Mouse (Mus musculus) CH12.LX (cell line): ENCODE results near the gene Adrb1. TPM values are rescaled to one million over a fixed set of nuclear protein-coding genes. Genes with fewer than 3 reads are reported as not detected.

Source experiments
- DNase-seq: peaks from one replicate; pipeline ENCODE4 v3.0.0-alpha.2; 2013; ENCODE audit errors: extremely low read depth
- H3K27ac ChIP-seq: 2 replicates; pipeline ENCODE4 v1.5.1; 2012; ENCODE audit warnings: low read depth, mild to moderate bottlenecking, control low read depth, moderate library complexity; ENCODE audit not compliant: insufficient read depth
- H3K27me3 ChIP-seq: replicated peaks from 2 replicates; pipeline ENCODE3; 2012; ENCODE audit warnings: inconsistent platforms
- H3K36me3 ChIP-seq, 2 experiments: replicated peaks in 1 of 2; 2 replicates each; pipeline versions ENCODE3 to v1.6.1; 2012; ENCODE audit warnings: inconsistent platforms in 1 of 2, low read length in 1 of 2, mild to moderate bottlenecking in 1 of 2, mixed read lengths in 1 of 2, moderate library complexity in 1 of 2; ENCODE audit not compliant: control insufficient read depth in 1 of 2, insufficient read depth in 1 of 2
- H3K4me1 ChIP-seq, 2 experiments: 2 replicates each; pipeline ENCODE4 v1.6.1; 2012; ENCODE audit warnings: inconsistent platforms in 1 of 2, moderate library complexity in 1 of 2; ENCODE audit not compliant: insufficient read depth in 2 of 2, control insufficient read depth in 1 of 2
- H3K4me2 ChIP-seq: 2 replicates; pipeline ENCODE4 v1.6.1; 2012; ENCODE audit warnings: low read depth, mild to moderate bottlenecking, control low read depth; ENCODE audit not compliant: poor library complexity, insufficient read depth, severe bottlenecking
- H3K4me3 ChIP-seq, 3 experiments: fragments of 150-350 bp in 1 of 3; sonication (generic) in 1 of 3; replicated peaks in 1 of 3; 2 replicates each; pipeline versions ENCODE3 to v1.5.1; 2011 to 2012; ENCODE audit warnings: low read depth in 2 of 3, low read length in 2 of 3, mild to moderate bottlenecking in 2 of 3, moderate library complexity in 2 of 3, control low read depth in 1 of 3, improper control_type of control experiment in 1 of 3, inconsistent platforms in 1 of 3, mixed read lengths in 1 of 3; ENCODE audit not compliant: poor library complexity in 1 of 3
- H3K79me2 ChIP-seq: replicated peaks from 2 replicates; pipeline ENCODE4 v1.6.1; 2012; ENCODE audit warnings: mild to moderate bottlenecking, moderate library complexity; ENCODE audit not compliant: control insufficient read depth, poor library complexity, insufficient read depth, severe bottlenecking; ENCODE audit errors: extremely low read depth
- H3K9ac ChIP-seq: 2 replicates; pipeline ENCODE4 v1.6.1; 2012; ENCODE audit warnings: low read depth, mild to moderate bottlenecking, control low read depth, moderate library complexity; ENCODE audit not compliant: insufficient read depth
- H3K9me3 ChIP-seq: replicated peaks from 2 replicates; pipeline ENCODE3; 2012; ENCODE audit warnings: low read length, inconsistent platforms, mixed read lengths
- BHLHE40 ChIP-seq: IDR thresholded peaks from 2 replicates; pipeline ENCODE4 v1.6.1; 2011; ENCODE audit warnings: mild to moderate bottlenecking, low read depth, low read length, improper control_type of control experiment
- CHD1 ChIP-seq: IDR thresholded peaks from 2 replicates; pipeline ENCODE4 v1.6.1; 2012; ENCODE audit warnings: low read depth, low read length, improper control_type of control experiment, inconsistent platforms
- E2F4 ChIP-seq: IDR thresholded peaks from 2 replicates; pipeline ENCODE4 v1.6.1; 2011; ENCODE audit warnings: low read depth, low read length, improper control_type of control experiment; ENCODE audit not compliant: insufficient replicate concordance
- ELF1 ChIP-seq: IDR thresholded peaks from 2 replicates; pipeline ENCODE4 v1.6.1; 2014; ENCODE audit warnings: low read depth, mild to moderate bottlenecking, inconsistent platforms, low read length, improper control_type of control experiment
- EP300 ChIP-seq: IDR thresholded peaks from 2 replicates; pipeline ENCODE4 v1.6.1; 2011; ENCODE audit warnings: low read length, improper control_type of control experiment
- GABPA ChIP-seq: IDR thresholded peaks from 2 replicates; pipeline ENCODE4 v1.6.1; 2012; ENCODE audit warnings: low read depth, low read length, improper control_type of control experiment, inconsistent platforms; ENCODE audit not compliant: insufficient replicate concordance
- HCFC1 ChIP-seq: IDR thresholded peaks from 2 replicates; pipeline ENCODE4 v1.6.1; 2012; ENCODE audit warnings: low read depth, mild to moderate bottlenecking, inconsistent platforms, low read length, improper control_type of control experiment
- IRF4 ChIP-seq: IDR thresholded peaks from 2 replicates; pipeline ENCODE4 v1.6.1; 2014; ENCODE audit warnings: low read depth, mild to moderate bottlenecking, inconsistent platforms, low read length, improper control_type of control experiment
- JUN ChIP-seq: IDR thresholded peaks from 2 replicates; pipeline ENCODE4 v1.6.1; 2011; ENCODE audit warnings: low read depth, mild to moderate bottlenecking, low read length, improper control_type of control experiment, moderate library complexity; ENCODE audit not compliant: insufficient read depth
- JUND ChIP-seq: conservative IDR thresholded peaks from 2 replicates; pipeline ENCODE4 v1.6.1; 2011; ENCODE audit warnings: low read depth, low read length, improper control_type of control experiment
- MAZ ChIP-seq: IDR thresholded peaks from 2 replicates; pipeline ENCODE4 v1.6.1; 2012; ENCODE audit warnings: low read depth, mild to moderate bottlenecking, inconsistent platforms, low read length, improper control_type of control experiment, moderate library complexity
- MEF2A ChIP-seq: IDR thresholded peaks from 2 replicates; pipeline ENCODE4 v1.6.1; 2014; ENCODE audit warnings: low read depth, mild to moderate bottlenecking, inconsistent platforms, low read length, improper control_type of control experiment, borderline replicate concordance
- NELFE ChIP-seq: IDR thresholded peaks from 2 replicates; pipeline ENCODE4 v1.6.1; 2011; ENCODE audit warnings: low read depth, low read length, improper control_type of control experiment
- NRF1 ChIP-seq: IDR thresholded peaks from 2 replicates; pipeline ENCODE4 v1.6.1; 2014; ENCODE audit warnings: low read depth, mild to moderate bottlenecking, inconsistent platforms, low read length, improper control_type of control experiment, moderate library complexity
- POLR2A ChIP-seq: IDR thresholded peaks from 2 replicates; pipeline ENCODE4 v1.6.1; 2011; ENCODE audit warnings: low read depth, mild to moderate bottlenecking, improper control_type of control experiment, low read length
- POLR2AphosphoS2 ChIP-seq: IDR thresholded peaks from 2 replicates; pipeline ENCODE4 v1.6.1; 2011; ENCODE audit warnings: low read depth, low read length, improper control_type of control experiment
- RAD21 ChIP-seq: IDR thresholded peaks from 2 replicates; pipeline ENCODE4 v1.6.1; 2011; ENCODE audit warnings: low read depth, mild to moderate bottlenecking, low read length, improper control_type of control experiment, moderate library complexity
- RCOR1 ChIP-seq: conservative IDR thresholded peaks from 2 replicates; pipeline ENCODE4 v1.6.1; 2012; ENCODE audit warnings: low read depth, mild to moderate bottlenecking, inconsistent platforms, low read length, improper control_type of control experiment
- TBP ChIP-seq: conservative IDR thresholded peaks from 2 replicates; pipeline ENCODE4 v1.6.1; 2011; ENCODE audit warnings: low read depth, low read length, improper control_type of control experiment
- TCF12 ChIP-seq: IDR thresholded peaks from 2 replicates; pipeline ENCODE4 v1.6.1; 2014; ENCODE audit warnings: low read depth, mild to moderate bottlenecking, inconsistent platforms, low read length, improper control_type of control experiment
- UBTF ChIP-seq: IDR thresholded peaks from 2 replicates; pipeline ENCODE4 v1.6.1; 2012; ENCODE audit warnings: low read depth, mild to moderate bottlenecking, inconsistent platforms, low read length, improper control_type of control experiment, moderate library complexity
- USF2 ChIP-seq: conservative IDR thresholded peaks from 2 replicates; pipeline ENCODE4 v1.6.1; 2011; ENCODE audit warnings: low read depth, low read length, improper control_type of control experiment
- ZKSCAN1 ChIP-seq: IDR thresholded peaks from 2 replicates; pipeline ENCODE4 v1.6.1; 2012; ENCODE audit warnings: low read depth, inconsistent platforms, low read length, improper control_type of control experiment, borderline replicate concordance
- ZMIZ1 ChIP-seq: IDR thresholded peaks from 2 replicates; pipeline ENCODE4 v1.6.1; 2012; ENCODE audit warnings: low read depth, mild to moderate bottlenecking, inconsistent platforms, low read length, improper control_type of control experiment
- ZNF384 ChIP-seq: IDR thresholded peaks from 2 replicates; pipeline ENCODE4 v1.6.1; 2012; ENCODE audit warnings: low read depth, low read length, improper control_type of control experiment, inconsistent platforms
- dilution Hi-C: fragments of 300-500 bp; cut with MboI; formaldehyde crosslinking; loops from 2 replicates; pipeline ENCODE4 v1.14.3; 2020; ENCODE audit warnings: low sequenced_read_pairs; ENCODE audit not compliant: extremely low pct_unique_long_range_greater_than_20kb, extremely low pct_ligation_motif_present
- in situ Hi-C: fragments of 300-500 bp; cut with MboI; formaldehyde crosslinking; loops from 3 replicates; pipeline ENCODE4 v1.14.3; 2019; ENCODE audit warnings: low sequenced_read_pairs, low pct_ligation_motif_present, low pct_unique_long_range_greater_than_20kb, mixed read lengths
- polyA plus RNA-seq: library from polyadenylated mRNA; unstranded; fragments of >175 nt; gene quantifications from 2 replicates; pipeline ENCODE4 v1.2.1, GENCODE M21; 2012; ENCODE audit warnings: low read depth; ENCODE audit not compliant: insufficient read length
- total RNA-seq, 2 experiments: library from RNA; depleted of rRNA; stranded (reverse); fragments of 300-350 nt in 1 of 2; fragments of >200 nt in 1 of 2; gene quantifications; 2 replicates each; pipeline ENCODE4 v1.2.3; 2012 to 2014

Gene Adrb1
- total and polyA plus RNA-seq, 3 experiments = not detected

- H3K27ac ChIP-seq = no peak overlapping the region
- no peak overlapping the region for H3K4me3 ChIP-seq
- no peaks in the 10 kb centered on the region for H3K36me3 ChIP-seq
- DNase-seq = no peak
- TF ChIP-seq JUN (no peak), E2F4 (no peak), USF2 (no peak)
- TF ChIP-seq, all 38 proteins: peak for 0
- Histone ChIP-seq H3K4me2 (no peak overlapping the region), H3K9me3 (no peaks in the 10 kb centered on the region), H3K79me2 (no peaks in the 10 kb centered on the region), H3K4me1 (peaks cover 19 to 52% of the 10 kb centered on the region in 2 experiments), H3K9ac (no peak overlapping the region), H3K27me3 (no peaks in the 10 kb centered on the region)
- dilution Hi-C loops = no loop called here
- in situ Hi-C loops = no loop called here
Measured at GRCm38 (mm10) chr19:56678516-56678915, 43.5 kb upstream of the Adrb1 start.

- Histone ChIP-seq H3K36me3 (no peaks in the 10 kb centered on the region), H3K27ac (no peak overlapping the region), H3K4me2 (no peak overlapping the region), H3K79me2 (no peaks in the 10 kb centered on the region)
- dilution Hi-C loops = no loop called here
- no peak for DNase-seq
- TF ChIP-seq JUND = no peak
- no peak for TF ChIP-seq ELF1
- no peak for TF ChIP-seq GABPA
- TF ChIP-seq JUN = no peak
- no peak for TF ChIP-seq NRF1
- TF ChIP-seq TBP = no peak
- no peak for TF ChIP-seq CHD1
- TF ChIP-seq HCFC1 = no peak
- TF ChIP-seq, all 38 proteins: peak for 0
- in situ Hi-C loops = no loop called here
- no peak overlapping the region for H3K9ac ChIP-seq
- no peaks in the 10 kb centered on the region for H3K27me3 ChIP-seq
- no peak overlapping the region for H3K4me3 ChIP-seq
- H3K4me1 ChIP-seq = peaks cover 19 to 52% of the 10 kb centered on the region in 2 experiments
- no peaks in the 10 kb centered on the region for H3K9me3 ChIP-seq
Measured at GRCm38 (mm10) chr19:56679213-56679965, 42.6 kb upstream of the Adrb1 start.

- Histone ChIP-seq H3K4me2 (no peak overlapping the region), H3K36me3 (no peaks in the 10 kb centered on the region), H3K4me1 (peaks cover 19 to 52% of the 10 kb centered on the region in 2 experiments), H3K79me2 (no peaks in the 10 kb centered on the region), H3K27me3 (no peaks in the 10 kb centered on the region), H3K27ac (no peak overlapping the region), H3K9me3 (no peaks in the 10 kb centered on the region), H3K4me3 (peak overlapping the region in 1 of 3 experiments; percentile 15), H3K9ac (no peak overlapping the region)
- in situ Hi-C loops = no loop called here
- dilution Hi-C loops = no loop called here
- DNase-seq = no peak
- no peak for TF ChIP-seq RCOR1
- no peak for TF ChIP-seq EP300
- no peak for TF ChIP-seq UBTF
- TF ChIP-seq JUN = no peak
- no peak for TF ChIP-seq IRF4
- TF ChIP-seq ZKSCAN1 = no peak
- TF ChIP-seq RAD21 = no peak
- TF ChIP-seq POLR2AphosphoS2 = no peak
- no peak for TF ChIP-seq MEF2A
- no peak for TF ChIP-seq ZMIZ1
- no peak for TF ChIP-seq CHD1
- TF ChIP-seq GABPA = no peak
- no peak for TF ChIP-seq NELFE
- no peak for TF ChIP-seq POLR2A
- no peak for TF ChIP-seq MAZ
- no peak for TF ChIP-seq TCF12
- TF ChIP-seq BHLHE40 = no peak
- TF ChIP-seq ZNF384 = no peak
Measured at GRCm38 (mm10) chr19:56679992-56680391, 42.0 kb upstream of the Adrb1 start.
